Mouse (Mus musculus): ENCODE measurements at regions not wholly inside any gene's neighbourhood (a gene's known extent, or its start where the extent isn't known, plus 50 kb on each side); places are given as distances from the start of the nearest gene placed in this dataset.

DNA sequence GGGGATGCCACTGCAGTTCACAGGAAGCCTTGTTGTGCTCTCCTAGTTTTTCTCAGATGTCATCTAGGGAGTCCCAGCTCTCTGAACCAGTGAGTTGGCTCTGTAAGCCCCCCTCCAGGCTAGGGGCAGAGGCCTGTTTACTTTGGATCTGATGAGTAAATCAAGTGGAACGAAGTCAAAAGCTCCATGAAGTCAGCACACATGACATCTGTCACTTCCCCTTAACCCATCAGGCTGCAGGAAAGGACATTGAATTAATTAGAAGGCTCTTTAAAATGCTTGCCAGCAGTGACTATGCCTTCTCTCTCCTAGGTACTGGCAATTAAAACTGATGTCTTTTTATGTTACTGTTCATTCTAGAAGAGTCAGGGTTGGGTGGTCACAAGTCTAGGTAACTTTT is 138.6 kb downstream of the Ackr3 start:
- no peak for ATAC-seq (ENCODE audit: poor library complexity, severe bottlenecking)

DNA sequence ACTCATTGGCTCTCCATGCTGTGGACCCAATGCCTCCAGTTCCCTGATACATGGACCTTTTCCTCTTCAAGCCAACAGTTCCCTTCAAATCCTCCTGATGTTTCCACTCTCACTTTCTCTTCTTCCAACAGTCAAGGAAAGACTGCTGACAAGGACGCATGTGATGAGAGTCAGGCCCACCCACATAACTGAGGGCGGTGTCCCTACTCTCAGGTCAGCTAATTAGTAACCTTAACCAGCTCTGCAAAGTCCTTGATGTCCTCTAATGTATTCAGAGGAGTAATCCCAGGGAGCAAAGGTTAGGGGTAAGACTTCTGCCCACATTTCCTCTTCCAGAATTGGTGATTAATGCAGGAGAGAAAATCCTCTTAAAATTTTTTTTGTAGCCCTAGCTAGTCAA is 139.7 kb downstream of the Ackr3 start:
- no peak for ATAC-seq (ENCODE audit: poor library complexity, severe bottlenecking)

DNA sequence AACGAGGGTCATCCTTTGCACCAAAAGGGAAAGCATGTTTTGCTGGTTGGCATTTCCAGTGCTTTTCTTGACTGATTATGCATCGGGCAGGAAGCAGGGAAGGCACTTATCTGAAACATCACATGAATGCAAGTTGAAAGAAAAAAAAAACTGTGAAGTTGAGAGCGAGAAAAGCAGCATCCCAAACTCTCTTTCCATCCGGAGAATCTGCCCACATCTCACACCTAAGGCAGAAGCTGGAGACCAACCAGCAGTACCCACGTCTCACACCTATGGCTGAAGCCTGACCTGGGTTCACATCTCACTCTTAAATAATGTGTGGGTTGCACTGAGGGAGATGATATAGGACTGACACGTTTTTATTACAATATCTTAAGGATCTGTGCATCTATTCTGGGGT is 143.3 kb downstream of the Ackr3 start:
- no peak for ATAC-seq (ENCODE audit: poor library complexity, severe bottlenecking)

DNA sequence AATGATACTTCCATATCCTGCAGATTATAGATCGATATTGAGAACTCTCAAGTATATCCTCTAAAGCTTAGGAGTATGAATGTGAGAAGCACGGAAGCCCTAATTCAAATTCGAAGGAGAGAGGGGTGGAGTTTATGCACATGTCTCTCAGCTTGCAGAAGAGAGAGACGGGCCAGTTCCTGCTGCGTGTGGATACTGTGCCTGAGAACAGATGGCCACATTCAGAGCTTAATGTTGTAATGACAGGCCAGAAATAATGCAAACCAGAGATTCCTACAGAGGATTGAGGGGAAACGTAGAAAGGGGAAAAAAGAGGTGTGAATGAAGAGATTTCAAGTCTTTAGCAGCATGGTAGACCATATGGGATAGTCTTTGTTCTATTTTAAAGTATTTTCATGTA is 145.8 kb downstream of the Ackr3 start:
- no peak for ATAC-seq (ENCODE audit: poor library complexity, severe bottlenecking)

DNA sequence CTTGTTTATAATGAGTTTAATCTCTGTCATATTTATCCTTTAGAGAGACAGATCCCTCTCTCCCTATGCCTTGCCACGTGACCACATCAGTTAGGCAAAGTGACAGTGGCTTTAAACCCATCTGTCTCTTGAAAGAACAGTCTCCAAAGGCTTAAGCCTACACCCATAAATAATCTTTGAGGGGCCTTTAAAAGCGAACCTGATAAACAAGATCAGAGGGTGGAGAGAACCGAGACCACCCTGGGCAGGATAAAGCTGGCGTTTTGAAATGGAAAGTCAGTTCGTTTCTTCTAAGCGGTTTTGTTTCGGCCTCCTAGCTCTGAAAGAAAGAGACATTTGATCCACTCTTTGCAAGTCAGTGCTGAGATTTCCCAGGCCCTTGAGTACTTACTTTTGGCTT is 149.5 kb downstream of the Ackr3 start:
- ATAC-seq (ENCODE audit: poor library complexity, severe bottlenecking), result no peak

DNA sequence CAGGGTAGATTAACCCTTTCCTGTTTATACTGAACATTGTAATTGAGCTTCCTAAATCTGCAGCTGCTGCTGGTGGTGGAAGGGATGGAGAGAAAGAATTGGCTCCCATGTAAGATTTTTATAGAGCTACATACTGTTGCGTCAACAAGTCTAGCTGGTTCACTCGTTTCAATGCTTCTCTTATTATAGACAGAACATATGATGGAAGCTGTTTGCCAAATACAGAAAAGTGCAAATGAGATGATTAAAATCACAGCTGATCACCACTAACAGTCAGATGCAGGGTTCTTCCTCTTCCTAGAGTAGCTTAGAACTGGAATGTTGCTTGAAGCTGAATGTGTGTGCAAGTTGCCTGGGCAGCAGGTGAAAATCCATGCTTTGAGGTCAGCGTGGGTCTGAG is 152.8 kb downstream of the Ackr3 start:
- no peak for ATAC-seq (ENCODE audit: poor library complexity, severe bottlenecking)

DNA sequence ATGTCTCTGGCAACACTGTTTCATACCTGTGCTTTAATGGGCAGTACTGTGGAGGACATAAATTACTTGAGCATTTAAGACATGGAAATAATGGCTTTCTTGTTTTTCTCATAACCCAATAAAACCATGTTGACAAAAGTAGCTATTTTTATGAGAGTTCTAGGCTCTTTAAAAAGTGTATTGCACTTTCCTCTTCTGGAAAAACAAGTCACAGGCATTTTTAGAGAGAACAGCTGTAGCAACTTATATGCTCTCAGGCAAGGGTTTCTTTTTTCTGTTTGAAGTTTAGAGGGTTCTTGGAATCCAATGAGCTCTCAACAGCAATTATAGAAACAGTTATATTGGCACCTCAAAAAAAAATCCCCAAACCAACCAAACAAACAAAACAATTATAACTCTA is 153.6 kb downstream of the Ackr3 start:
- ATAC-seq (ENCODE audit: poor library complexity, severe bottlenecking), result no peak

DNA sequence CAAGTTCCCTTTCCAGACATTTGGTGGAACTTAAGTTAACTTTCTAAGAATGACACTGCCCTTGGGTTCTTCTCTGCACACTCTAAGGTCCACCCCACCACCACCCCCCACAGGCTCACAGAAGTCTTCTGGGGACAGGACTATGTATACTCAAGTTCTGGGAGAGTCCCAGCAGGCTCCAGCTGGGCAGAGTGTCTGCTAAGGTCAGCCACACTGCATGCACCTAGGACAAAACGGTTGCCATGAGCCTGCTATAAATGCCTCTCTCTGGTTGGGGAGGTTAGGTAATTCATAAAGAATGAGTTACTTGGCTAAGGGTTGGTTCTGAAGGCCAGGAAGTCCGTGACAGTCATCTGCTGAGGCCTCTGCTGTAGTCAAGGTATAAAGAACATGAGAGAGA is 155.2 kb downstream of the Ackr3 start:
- ATAC-seq (ENCODE audit: poor library complexity, severe bottlenecking), result no peak

DNA sequence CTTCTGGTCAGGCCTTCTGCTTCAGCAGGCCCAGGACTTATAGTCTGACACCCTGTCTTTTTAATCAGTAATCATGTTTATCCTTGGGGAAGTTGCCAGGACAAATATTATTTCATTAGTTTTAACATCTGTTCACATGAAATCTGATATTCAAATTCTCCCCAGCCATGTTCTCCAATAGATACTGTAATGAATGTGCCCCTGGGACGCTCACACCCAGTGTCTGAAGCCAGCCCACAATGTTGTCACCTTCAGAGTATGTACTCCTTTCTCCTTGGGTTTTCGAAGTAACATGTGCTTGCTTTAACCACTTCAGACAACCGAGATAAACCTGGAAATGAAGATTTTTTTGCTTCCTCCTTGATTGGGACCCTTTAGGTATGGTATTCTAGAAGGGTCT is 156.3 kb downstream of the Ackr3 start:
- no peak for ATAC-seq (ENCODE audit: poor library complexity, severe bottlenecking)

DNA sequence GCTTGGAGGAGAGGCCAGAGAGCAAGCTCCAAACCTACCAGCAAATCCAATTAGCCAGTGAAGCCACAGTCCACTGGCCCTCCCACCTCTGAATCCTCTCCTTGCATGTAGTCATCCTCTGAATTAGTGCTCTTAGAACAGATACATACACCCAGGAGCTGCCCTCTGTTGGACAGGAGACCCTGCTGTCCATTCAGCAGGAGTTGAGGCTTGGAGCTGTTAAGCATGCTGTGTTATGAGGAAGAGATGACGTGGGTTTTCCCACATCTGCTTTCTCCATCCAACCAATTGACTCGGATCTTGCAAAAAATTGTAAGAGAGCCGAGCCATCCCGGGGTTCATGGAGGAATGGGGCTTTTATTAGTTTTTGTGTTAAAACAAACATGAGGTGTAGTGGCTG is 160.7 kb downstream of the Ackr3 start:
- no peak for ATAC-seq (ENCODE audit: poor library complexity, severe bottlenecking)

DNA sequence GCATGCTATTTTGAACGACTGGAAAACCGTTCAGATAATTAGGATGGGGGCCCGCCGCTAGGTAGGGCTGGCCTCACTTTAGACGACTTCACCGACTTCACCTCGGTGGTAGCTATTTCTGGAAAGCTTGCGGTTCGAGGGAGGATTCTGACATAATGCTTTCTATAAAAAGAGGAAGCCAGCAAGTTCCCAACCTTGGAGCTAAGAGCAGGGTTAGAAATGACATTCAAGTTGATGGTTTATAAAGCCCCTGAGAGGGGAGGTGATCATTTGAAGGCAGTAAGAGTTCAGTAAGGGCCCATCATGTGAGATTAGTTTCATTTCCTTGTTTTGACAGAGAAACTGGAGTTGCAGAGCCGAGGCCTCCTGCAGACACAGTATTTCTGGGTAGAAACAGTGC is 164.8 kb downstream of the Ackr3 start:
- peak; percentile 66 for ATAC-seq (ENCODE audit: poor library complexity, severe bottlenecking)

DNA sequence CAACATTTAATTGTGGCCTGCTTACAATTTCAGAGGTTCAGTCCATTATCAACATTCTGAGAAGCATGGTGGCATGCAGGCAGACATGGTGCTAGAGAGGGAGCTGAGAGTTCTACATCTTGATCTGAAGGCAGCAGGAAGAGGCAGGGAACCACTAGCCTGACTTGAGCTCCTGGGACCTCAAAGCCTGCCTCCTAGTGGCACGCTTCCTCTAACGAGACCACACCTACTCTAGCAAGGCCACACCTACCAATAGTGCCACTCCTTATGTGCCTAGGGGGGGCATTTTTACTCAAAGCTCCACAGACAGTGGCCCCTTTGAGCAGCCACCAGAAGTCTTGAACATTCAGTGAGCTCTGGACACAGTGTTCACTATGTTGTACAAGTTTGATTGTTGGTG is 165.5 kb downstream of the Ackr3 start:
- ATAC-seq (ENCODE audit: poor library complexity, severe bottlenecking), result 0 out of 2 replicates have a peak, but pooled peaks have one; percentile 27

DNA sequence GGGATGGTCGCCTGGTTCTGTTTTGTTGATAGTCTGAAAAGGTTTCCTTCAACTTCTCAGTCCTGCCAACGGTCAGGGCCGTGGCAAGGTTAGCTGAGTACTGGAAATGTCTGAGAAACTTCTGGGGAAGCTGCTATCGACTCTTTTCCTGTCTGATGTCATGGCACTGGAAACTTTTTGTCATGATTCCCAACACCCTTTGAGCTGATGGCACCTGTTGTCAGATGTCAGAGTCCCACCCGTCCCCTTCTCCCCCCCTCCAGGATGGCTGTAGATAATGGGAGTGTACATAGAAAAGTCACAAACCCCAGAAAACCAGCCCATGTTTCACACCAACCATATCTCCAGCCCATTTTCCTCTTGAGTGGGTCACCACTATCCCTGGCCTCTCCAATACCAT is 167.0 kb downstream of the Ackr3 start:
- ATAC-seq (ENCODE audit: poor library complexity, severe bottlenecking), result no peak

DNA sequence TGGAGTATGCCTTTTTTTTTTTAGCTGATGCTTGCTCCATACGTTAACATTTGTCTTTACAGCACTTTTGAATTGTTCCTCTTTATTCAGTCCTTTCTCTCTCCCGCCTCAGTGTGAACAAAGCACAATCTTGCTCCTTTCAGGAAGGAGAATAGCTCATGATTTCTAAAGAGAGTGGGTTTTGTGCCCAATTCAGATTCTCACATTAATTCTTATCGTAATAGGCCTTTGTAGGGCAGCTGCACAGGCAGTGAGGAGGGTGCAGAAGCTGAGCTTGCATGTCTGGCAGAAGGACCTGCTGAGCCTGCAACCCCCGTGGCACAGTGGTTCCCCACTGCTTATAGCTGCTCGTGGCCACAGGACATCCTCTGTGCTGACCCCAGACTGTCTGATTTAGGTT is 169.2 kb downstream of the Ackr3 start:
- ATAC-seq (ENCODE audit: poor library complexity, severe bottlenecking), result no peak

DNA sequence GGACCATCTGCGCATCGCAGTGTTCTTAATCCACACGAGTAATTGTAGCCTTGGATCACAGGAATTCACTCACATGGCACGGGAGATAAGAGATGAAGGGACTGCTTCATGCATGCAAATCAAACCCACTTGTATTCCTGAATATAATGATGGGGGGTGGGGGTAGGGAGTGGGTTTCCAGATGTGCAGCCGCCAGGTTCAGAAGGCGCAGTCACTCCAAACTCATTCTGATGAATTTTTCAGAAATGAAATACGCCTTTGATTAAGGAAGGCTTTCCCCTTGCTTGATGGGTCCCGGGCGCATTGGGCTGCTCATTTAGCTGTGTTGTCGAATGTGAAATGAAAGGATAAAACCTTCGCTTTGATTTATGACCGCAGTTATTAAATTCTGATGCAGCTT is 170.7 kb downstream of the Ackr3 start:
- ATAC-seq (ENCODE audit: poor library complexity, severe bottlenecking), result no peak

DNA sequence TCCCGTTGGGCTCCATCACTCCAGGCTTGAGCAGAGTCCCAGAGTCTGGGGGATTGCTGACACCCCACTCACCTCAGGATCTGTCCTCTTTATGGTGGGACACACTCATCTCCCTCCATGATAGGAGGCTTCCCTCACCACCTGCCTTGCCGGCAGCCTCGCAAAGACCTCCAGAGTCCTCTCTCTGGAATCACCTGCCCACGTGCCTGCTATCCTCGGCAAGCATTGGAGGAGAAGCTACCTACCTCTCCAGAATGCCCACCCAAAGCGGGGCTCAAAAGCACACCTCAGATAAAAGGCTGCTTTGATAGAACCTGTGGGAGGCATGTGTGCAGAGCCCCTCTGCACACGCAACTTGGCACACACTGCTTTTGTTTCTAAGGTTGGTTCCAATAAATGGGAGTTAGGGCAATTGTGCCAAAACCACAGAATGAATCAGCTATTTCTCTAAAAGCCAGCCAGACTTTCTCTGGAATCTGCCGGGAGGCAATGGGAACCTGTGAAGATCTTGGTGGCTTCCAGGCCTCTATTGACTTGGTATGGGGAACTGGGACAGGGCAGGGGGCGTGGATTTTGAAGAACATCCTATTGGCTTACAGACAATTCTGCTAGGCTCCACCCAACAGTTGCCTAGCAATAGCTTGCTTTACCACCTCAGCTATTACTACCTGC is 176.4 kb downstream of the Ackr3 start:
- ATAC-seq (ENCODE audit: poor library complexity, severe bottlenecking), result no peak

DNA sequence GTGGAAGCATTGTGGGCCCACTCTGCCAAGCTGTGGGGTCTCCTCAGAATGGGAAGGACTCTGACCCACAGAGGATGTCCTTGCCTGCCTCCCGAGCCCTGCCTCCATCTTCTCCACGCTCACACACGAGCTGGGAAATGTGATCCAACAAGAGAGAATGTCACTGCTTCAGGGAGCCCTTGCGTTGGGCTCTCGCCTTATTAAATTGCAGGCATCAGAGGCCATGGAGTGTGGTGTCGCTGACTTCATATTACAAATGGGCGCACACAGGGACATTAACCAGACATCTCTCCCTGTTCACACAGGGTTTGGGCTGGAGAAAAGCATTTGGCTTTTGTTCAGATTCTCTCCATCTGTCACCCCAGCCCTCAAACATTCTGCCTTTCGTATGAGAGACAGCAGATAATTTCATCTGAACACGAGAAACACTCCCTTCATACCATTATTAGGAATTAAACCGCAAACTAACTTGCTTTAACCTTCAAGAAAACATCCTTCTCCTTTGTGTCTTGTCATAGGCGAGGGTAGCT is 179.2 kb downstream of the Ackr3 start:
- no peak for ATAC-seq (ENCODE audit: poor library complexity, severe bottlenecking)

DNA sequence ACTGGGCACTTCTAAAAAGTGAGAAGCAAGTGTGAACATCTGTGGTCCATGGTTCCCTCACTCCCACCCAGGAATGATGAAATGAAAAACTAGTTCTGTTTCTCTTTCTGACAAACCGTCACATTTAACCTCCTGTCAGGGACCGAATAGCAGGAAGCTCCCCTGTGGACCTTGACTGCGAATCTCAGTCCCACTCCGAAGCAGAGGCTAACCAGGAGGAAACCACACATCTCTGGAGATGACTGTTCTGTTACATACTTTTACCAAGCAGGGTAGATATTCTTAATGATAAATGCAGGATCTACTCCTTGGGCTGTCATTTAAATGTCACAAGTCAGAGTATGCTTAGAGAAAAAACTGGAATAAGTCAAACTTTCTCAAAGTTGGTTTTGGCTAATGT is 181.2 kb downstream of the Ackr3 start:
- no peak for ATAC-seq (ENCODE audit: poor library complexity, severe bottlenecking)

DNA sequence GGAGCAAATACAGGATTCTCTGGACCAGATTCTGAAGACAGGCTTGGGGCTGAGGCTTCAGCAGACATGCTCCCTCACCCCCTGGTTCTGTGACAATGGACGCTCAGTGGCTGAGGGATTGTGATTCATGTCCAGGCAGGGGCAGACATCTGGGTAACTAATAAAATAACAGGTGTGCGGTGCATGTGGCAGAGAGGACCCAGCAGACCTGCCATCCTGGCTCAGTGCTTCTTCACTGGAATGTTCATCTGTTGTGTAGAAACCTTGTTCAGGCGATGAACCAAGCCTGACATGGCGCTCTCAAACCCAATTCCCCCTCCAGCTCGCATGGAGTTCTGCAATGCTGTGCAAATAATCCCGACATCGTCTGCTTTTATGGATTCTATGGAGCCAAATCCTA is 183.0 kb downstream of the Ackr3 start:
- ATAC-seq (ENCODE audit: poor library complexity, severe bottlenecking), result no peak

DNA sequence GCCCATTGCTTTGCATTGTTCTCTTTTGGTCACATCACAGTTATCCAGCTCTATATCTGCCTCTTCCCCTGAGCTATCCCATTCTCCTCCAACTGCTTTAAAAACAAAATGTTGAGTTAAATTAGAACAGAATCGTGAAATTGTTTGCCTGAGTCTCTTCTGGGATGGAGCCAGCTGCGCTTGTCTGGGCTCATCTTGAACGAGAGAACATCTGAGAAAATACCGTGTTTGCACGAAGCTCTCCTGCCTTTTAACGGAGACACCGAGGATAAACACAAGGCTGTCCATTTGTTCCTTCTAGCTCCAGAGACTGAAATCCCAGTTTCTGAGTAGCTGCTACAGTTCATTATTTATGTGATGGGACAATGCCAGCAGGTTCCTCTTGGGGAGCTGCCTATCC is 186.6 kb downstream of the Ackr3 start:
- ATAC-seq (ENCODE audit: poor library complexity, severe bottlenecking), result no peak

DNA sequence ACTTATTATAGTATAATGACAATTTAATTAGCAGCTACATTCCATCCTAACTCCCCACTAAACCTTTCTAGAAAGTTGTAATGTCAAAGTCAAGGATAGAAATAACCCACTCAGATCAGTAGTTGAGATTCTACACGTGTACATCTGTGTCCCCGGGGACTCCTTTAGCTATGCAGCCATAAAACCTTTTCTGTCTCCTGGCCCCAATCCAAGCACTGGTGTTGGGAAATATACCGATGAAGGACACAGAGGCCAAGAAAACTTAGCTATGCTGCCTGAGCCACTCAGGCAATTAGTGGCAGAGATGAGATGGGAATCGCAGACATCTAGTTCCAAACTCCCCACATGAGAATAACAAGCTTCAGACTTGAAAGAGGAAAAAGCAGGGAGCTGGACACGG is 190.1 kb downstream of the Ackr3 start:
- ATAC-seq (ENCODE audit: poor library complexity, severe bottlenecking), result no peak

DNA sequence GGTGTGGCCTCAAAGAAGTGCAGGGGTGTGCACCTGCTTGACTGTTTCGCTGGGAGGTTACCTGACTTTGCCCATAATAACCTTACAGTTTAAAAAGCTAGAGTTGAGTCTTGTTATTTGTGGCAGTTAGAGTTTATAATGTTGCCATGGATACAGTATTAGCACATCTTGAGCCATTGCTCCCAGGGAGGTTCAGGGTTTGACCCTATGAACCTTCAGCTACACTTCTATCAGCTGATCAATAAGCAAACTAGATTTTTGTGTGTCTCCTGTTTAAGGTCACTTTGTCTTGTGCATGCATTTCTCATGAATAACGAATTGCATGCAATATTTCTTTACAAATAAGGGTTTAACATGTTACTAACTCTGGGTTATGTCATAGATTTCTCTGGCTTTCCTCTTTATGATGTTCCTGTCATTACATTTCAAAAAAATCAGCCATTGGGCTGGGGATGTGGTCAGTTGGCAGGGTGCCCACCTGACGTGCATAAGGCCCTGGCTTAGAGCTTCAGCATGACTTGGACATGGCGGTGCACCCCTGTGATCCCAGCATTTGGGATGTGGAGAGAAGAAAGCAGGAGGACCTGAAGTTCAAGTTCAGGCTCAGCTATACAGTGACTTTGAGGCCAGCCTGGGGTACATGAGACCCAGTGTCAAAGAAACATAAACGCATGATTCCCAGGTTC is 191.7 kb downstream of the Ackr3 start:
- no peak for ATAC-seq (ENCODE audit: poor library complexity, severe bottlenecking)

DNA sequence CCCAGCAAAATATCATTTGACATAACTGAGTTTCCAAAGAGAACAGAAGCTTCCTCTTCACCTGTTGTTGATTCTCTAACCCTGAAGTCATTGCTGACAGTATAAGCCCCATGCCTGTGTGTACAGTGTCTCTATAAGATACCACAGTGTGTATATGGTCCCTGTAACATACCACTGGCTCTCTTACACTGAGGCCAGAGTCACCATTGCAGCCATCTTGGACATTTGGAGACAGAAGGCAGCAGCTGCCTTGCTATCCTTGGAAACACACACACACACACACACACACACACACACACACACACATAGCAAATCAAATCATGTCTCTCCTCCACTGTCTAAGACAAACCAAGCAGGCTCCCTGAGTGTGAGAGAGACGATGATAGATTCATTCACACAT is 192.9 kb downstream of the Ackr3 start:
- no peak for ATAC-seq (ENCODE audit: poor library complexity, severe bottlenecking)

All from megakaryocyte, adult 5-6 weeks (primary cell).